Mouse (Mus musculus) forebrain, embryonic 11.5 days (tissue): Measurements from ENCODE around the gene Gapvd1. TPM values are rescaled to one million over a fixed set of nuclear protein-coding genes. Genes with fewer than 3 reads are reported as not detected.

Source experiments
- ATAC-seq: fragments of 200-750 bp; cut with Nextera tagmentation; replicated peaks from 2 replicates; pipeline ENCODE4 v1.8.0; 2017; ENCODE audit warnings: moderate TSS enrichment; ENCODE audit not compliant: low FRiP score
- DNase-seq: peaks from one replicate; pipeline ENCODE4 v3.0.0-alpha.2; 2017; ENCODE audit warnings: low spot score
- H3K27ac ChIP-seq: fragments of 300-500 bp; sonication (generic); 2 replicates; pipeline ENCODE4 v1.5.1; 2014; ENCODE audit warnings: low read depth, low read length
- H3K27me3 ChIP-seq: fragments of 300-500 bp; sonication (generic); 2 replicates; pipeline ENCODE4 v1.6.1; 2014; ENCODE audit warnings: mild to moderate bottlenecking, low read length, mixed read lengths; ENCODE audit not compliant: control insufficient read depth, insufficient read depth
- H3K36me3 ChIP-seq: fragments of 300-500 bp; sonication (generic); 2 replicates; pipeline ENCODE4 v1.6.1; 2014; ENCODE audit warnings: mild to moderate bottlenecking, low read length, moderate library complexity, mixed read lengths; ENCODE audit not compliant: control insufficient read depth, insufficient read depth
- H3K4me1 ChIP-seq: fragments of 300-500 bp; sonication (generic); replicated peaks from 2 replicates; pipeline ENCODE4 v1.6.1; 2014; ENCODE audit warnings: low read length, mixed read lengths; ENCODE audit not compliant: control insufficient read depth, insufficient read depth
- H3K4me2 ChIP-seq: fragments of 300-500 bp; sonication (generic); 2 replicates; pipeline ENCODE4 v1.6.1; 2014; ENCODE audit warnings: low read depth, mild to moderate bottlenecking, low read length, moderate library complexity, mixed read lengths; ENCODE audit not compliant: severe bottlenecking
- H3K4me3 ChIP-seq: fragments of 300-500 bp; sonication (generic); 2 replicates; pipeline ENCODE4 v1.5.1; 2014; ENCODE audit warnings: low read depth, low read length
- H3K9ac ChIP-seq: fragments of 300-500 bp; sonication (generic); 2 replicates; pipeline ENCODE4 v1.6.1; 2014; ENCODE audit warnings: low read length
- H3K9me3 ChIP-seq: fragments of 300-500 bp; sonication (generic); 2 replicates; pipeline ENCODE4 v1.6.1; 2016; ENCODE audit warnings: low read length, mixed read lengths; ENCODE audit not compliant: control insufficient read depth
- WGBS: fragments of 180-500 bp; shearing (Covaris S2); extraction: QIAGEN DNeasy Blood & Tissue Kit; methylation state at CpG from one replicate; pipeline ENCODE4 v1.1.7; 2014; 5-methylcytosine and 5-hydroxymethylcytosine counted together
- polyA plus RNA-seq: library from polyadenylated mRNA; unstranded; fragments of >200 nt; fragmentation: Nextera tagmentation; extraction: Ambion mirVana; gene quantifications from 2 replicates; pipeline ENCODE4 v1.2.1, GENCODE M21; 2014

The Gapvd1 gene
- polyA plus RNA-seq, 1 experiment from 2014 or later: 106 TPM

- no peak for ATAC-seq
- Histone ChIP-seq H3K4me1 (peaks cover 19% of the 10 kb centered on the region; the same call in 1 of the 2 replicates), H3K4me3 (no peak overlapping the region), H3K4me2 (peak overlapping the region; percentile 74; the same call in 1 of the 2 replicates), H3K27ac (no peak overlapping the region), H3K36me3 (peaks cover 27% of the 10 kb centered on the region), H3K27me3 (no peaks in the 10 kb centered on the region), H3K9me3 (no peaks in the 10 kb centered on the region), H3K9ac (no peak overlapping the region)
- DNase-seq: no peak
- WGBS: 92% methylated on average over 6 of the region's 6 CpGs
Measured at GRCm38 (mm10) chr2:34774493-34774892, 19.5 kb upstream of the Gapvd1 start.

GRCm38 (mm10) chr2:34773673-34774072 lies 18.6 kb upstream of the Gapvd1 start:
- ATAC-seq: no peak
- Histone ChIP-seq H3K4me1 (peaks cover 19% of the 10 kb centered on the region; the same call in 1 of the 2 replicates), H3K9ac (no peak overlapping the region), H3K36me3 (peaks cover 27% of the 10 kb centered on the region), H3K4me3 (peak overlapping the region; percentile 99), H3K4me2 (peak overlapping the region; percentile 74; the same call in 1 of the 2 replicates), H3K9me3 (no peaks in the 10 kb centered on the region), H3K27ac (no peak overlapping the region), H3K27me3 (no peaks in the 10 kb centered on the region)
- DNase-seq: no peak
- 89% methylated on average over 4 of the region's 4 CpGs for WGBS

DNA sequence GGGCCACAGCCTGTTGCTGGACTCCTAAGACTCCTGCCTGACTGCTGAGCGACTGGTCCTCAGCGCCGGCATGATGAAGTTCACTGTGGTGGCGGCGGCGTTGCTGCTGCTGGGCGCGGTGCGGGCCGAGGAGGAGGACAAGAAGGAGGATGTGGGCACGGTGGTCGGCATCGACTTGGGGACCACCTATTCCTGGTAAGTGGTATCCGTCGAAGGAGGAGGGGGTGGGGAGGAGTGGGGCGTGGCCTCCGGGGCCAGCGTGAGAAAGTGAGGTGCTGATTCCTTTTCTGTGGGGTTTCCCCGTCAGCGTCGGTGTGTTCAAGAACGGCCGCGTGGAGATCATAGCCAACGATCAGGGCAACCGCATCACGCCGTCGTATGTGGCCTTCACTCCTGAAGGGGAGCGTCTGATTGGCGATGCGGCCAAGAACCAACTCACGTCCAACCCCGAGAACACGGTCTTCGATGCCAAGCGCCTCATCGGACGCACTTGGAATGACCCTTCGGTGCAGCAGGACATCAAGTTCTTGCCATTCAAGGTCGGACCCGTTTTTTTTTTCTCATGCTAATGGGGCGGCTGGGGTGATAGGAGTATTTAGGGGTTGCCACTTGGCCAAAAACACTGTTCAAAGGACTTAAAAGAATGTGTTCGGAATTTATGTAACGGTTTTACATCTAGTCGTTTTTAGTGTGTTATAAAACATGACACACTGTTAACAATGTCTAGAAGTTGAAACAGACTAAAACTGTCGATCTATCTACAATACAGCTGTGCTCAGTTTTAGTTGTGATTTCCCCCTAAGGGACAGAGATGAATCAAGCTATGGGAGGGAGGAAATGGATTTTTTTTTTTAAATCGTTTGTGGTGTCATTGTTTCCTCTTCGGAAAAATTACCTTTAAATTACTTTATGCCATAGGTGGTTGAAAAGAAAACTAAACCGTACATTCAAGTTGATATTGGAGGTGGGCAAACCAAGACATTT lies 17.5 kb upstream of the Gapvd1 start:
- peak overlapping the region; percentile 99 for H3K4me3 ChIP-seq
- peak overlapping the region; percentile 77 for H3K27ac ChIP-seq
- peak; percentile 44; the same call in 1 of the 2 replicates for ATAC-seq
- WGBS: 4% methylated on average over 50 of the region's 50 CpGs
- H3K27me3 ChIP-seq: no peaks in the 10 kb centered on the region
- H3K4me1 ChIP-seq: peaks cover 19% of the 10 kb centered on the region; the same call in 1 of the 2 replicates
- DNase-seq: peak; percentile 83
- no peaks in the 10 kb centered on the region for H3K9me3 ChIP-seq
- peak overlapping the region; percentile 74 for H3K4me2 ChIP-seq
- H3K36me3 ChIP-seq: peaks cover 27% of the 10 kb centered on the region
- peak overlapping the region; percentile 98 for H3K9ac ChIP-seq

DNA sequence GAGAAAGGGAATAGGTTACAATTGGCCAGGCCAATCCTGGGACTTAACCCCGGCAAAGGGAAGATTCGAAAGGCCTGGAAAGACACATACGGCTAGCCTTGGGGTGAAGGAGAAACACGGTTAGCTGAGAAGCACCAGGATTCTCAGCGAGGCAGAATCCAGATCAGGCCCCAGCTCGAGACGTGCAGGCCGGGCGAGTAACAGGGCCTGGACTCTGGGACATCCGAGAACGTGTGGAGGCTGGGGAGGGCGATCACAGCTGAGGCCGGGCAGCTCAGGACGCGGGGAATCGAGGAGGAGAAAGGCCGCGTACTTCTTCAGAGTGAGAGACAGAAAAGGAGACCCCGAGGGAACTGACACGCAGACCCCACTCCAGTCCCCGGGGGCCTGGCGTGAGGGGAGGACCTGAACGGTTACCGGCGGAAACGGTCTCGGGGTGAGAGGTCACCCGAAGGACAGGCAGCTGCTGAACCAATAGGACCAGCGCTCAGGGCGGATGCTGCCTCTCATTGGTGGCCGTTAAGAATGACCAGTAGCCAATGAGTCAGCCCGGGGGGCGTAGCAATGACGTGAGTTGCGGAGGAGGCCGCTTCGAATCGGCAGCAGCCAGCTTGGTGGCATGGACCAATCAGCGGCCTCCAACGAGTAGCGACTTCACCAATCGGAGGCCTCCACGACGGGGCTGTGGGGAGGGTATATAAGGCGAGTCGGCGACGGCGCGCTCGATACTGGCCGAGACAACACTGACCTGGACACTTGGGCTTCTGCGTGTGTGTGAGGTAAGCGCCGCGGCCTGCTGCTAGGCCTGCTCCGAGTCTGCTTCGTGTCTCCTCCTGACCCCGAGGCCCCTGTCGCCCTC lies 16.6 kb upstream of the Gapvd1 start, which contains the start of gene Hspa5:
Gene Hspa5, plus strand, starts transcription at position 603 of the 859 bp plus-strand sequence.
- peak within 1 kb of the TSS; percentile 99 for H3K4me3 ChIP-seq
- peaks cover 19% of the 10 kb centered on the region; the same call in 1 of the 2 replicates for H3K4me1 ChIP-seq
- DNase-seq (peak; percentile 100), ATAC-seq (peak; percentile 99)
- H3K9me3 ChIP-seq: no peaks in the 10 kb centered on the region; the same call in 1 of the 2 replicates
- peak within 1 kb of the TSS; percentile 77 for H3K27ac ChIP-seq
- H3K9ac ChIP-seq: peak within 1 kb of the TSS; percentile 98
- H3K4me2 ChIP-seq: peak within 1 kb of the TSS; percentile 74
- under 1% methylated on average over 60 of the region's 60 CpGs for WGBS
- H3K27me3 ChIP-seq: no peaks in the 10 kb centered on the region
- peaks cover 25% of the 10 kb centered on the region for H3K36me3 ChIP-seq

GRCm38 (mm10) chr2:34770951-34771350 lies 15.9 kb upstream of the Gapvd1 start:
- H3K4me3 ChIP-seq: peak overlapping the region; percentile 99
- peak overlapping the region; percentile 81 for H3K9ac ChIP-seq
- H3K36me3 ChIP-seq: peaks cover 22% of the 10 kb centered on the region
- no peak for ATAC-seq
- H3K27me3 ChIP-seq: no peaks in the 10 kb centered on the region
- no peaks in the 10 kb centered on the region; the same call in 1 of the 2 replicates for H3K9me3 ChIP-seq
- WGBS: 4% methylated on average over 6 of the region's 6 CpGs
- no peak for DNase-seq
- peak overlapping the region; percentile 58 for H3K4me2 ChIP-seq
- peak overlapping the region; percentile 68 for H3K27ac ChIP-seq
- H3K4me1 ChIP-seq: peaks cover 18% of the 10 kb centered on the region; the same call in 1 of the 2 replicates

- Histone ChIP-seq H3K4me2 (no peak overlapping the region), H3K4me3 (0 out of 2 replicates have a peak overlapping the region, but pooled peaks have one; percentile 99)
- WGBS: 96% methylated on average over 2 of the region's 2 CpGs
Measured at GRCm38 (mm10) chr2:34770049-34770448, 15.0 kb upstream of the Gapvd1 start.

GRCm38 (mm10) chr2:34764801-34765200 lies 9.8 kb upstream of the Gapvd1 start:
- 46% methylated on average over 12 of the region's 12 CpGs for WGBS

More at GRCm38 (mm10) chr2:34770049-34770448, 15.0 kb upstream of the Gapvd1 start:
- DNase-seq: no peak
- Histone ChIP-seq H3K27ac (no peak overlapping the region), H3K27me3 (no peaks in the 10 kb centered on the region), H3K36me3 (peaks cover 17% of the 10 kb centered on the region), H3K4me1 (peaks cover 13% of the 10 kb centered on the region; the same call in 1 of the 2 replicates), H3K9ac (no peak overlapping the region), H3K9me3 (no peaks in the 10 kb centered on the region; the same call in 1 of the 2 replicates)
- no peak for ATAC-seq

DNA sequence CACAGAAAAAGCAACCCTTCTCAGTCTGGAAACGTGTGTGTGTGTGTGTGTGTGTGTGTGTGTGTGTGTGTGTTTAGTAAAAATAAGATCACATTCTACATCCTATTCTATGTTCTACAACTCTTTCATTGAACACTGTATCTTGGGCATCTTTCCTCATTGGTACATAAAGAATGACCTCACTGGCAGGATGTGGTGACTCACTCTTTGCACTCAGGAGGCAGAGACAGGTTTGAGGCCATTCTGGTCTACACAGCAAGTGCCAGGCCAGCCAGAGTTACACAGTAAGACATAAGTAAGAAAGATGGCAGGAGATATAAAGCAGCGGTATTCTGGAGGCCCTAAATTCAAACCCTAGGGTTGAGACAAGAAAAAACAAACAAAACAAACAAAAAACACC lies 7.8 kb upstream of the Gapvd1 start:
- DNase-seq (no peak), ATAC-seq (no peak)
- no peaks in the 10 kb centered on the region for H3K27me3 ChIP-seq
- no peaks in the 10 kb centered on the region; the same call in 1 of the 2 replicates for H3K9me3 ChIP-seq
- no peak overlapping the region for H3K4me3 ChIP-seq
- no peak overlapping the region for H3K9ac ChIP-seq
- no peaks in the 10 kb centered on the region for H3K36me3 ChIP-seq
- H3K27ac ChIP-seq: no peak overlapping the region
- H3K4me1 ChIP-seq: no peaks in the 10 kb centered on the region
- no peak overlapping the region for H3K4me2 ChIP-seq
- 55% methylated on average over 2 of the region's 2 CpGs for WGBS

More at GRCm38 (mm10) chr2:34764801-34765200, 9.8 kb upstream of the Gapvd1 start:
- no peak overlapping the region for H3K27ac ChIP-seq
- H3K36me3 ChIP-seq: no peaks in the 10 kb centered on the region
- no peaks in the 10 kb centered on the region for H3K4me1 ChIP-seq
- ATAC-seq (no peak), DNase-seq (no peak)
- H3K4me2 ChIP-seq: no peak overlapping the region
- H3K4me3 ChIP-seq: no peak overlapping the region
- no peaks in the 10 kb centered on the region; the same call in 1 of the 2 replicates for H3K9me3 ChIP-seq
- no peaks in the 10 kb centered on the region for H3K27me3 ChIP-seq
- H3K9ac ChIP-seq: no peak overlapping the region
